Mouse (Mus musculus) liver, embryonic 11.5 days (tissue): ENCODE data around the gene Sin3a. TPM values are rescaled to one million over a fixed set of nuclear protein-coding genes. Genes with fewer than 3 reads are reported as not detected.
A peak's percentile ranks its signal among the peaks of the same experiment; 100 is the strongest.

Experiments
- ATAC-seq: fragments of 200-750 bp; cut with Nextera tagmentation; replicated peaks from 2 replicates; pipeline ENCODE4 v1.8.0; 2017; ENCODE audit warnings: moderate number of reproducible peaks, mild to moderate bottlenecking, moderate TSS enrichment, moderate library complexity; ENCODE audit not compliant: low FRiP score
- DNase-seq: peaks from one replicate; pipeline ENCODE4 v3.0.0-alpha.2; 2017; ENCODE audit warnings: low spot score
- H3K27ac ChIP-seq: fragments of 300-500 bp; sonication (generic); 2 replicates; pipeline ENCODE4 v1.5.1; 2014; ENCODE audit warnings: mild to moderate bottlenecking, low read depth, low read length, control low read depth
- H3K27me3 ChIP-seq: fragments of 300-500 bp; sonication (generic); replicated peaks from 2 replicates; pipeline ENCODE4 v1.6.1; 2014; ENCODE audit warnings: low read length, mixed read lengths; ENCODE audit not compliant: control insufficient read depth, insufficient read depth
- H3K36me3 ChIP-seq: fragments of 300-500 bp; sonication (generic); 2 replicates; pipeline ENCODE4 v1.6.1; 2014; ENCODE audit warnings: mild to moderate bottlenecking, low read length, moderate library complexity, mixed read lengths; ENCODE audit not compliant: control insufficient read depth, insufficient read depth
- H3K4me1 ChIP-seq: fragments of 300-500 bp; sonication (generic); replicated peaks from 2 replicates; pipeline ENCODE4 v1.6.1; 2014; ENCODE audit warnings: low read length, mixed read lengths; ENCODE audit not compliant: control insufficient read depth, insufficient read depth
- H3K4me2 ChIP-seq: fragments of 300-500 bp; sonication (generic); 2 replicates; pipeline ENCODE4 v1.6.1; 2014; ENCODE audit warnings: mild to moderate bottlenecking, control low read depth, moderate library complexity
- H3K4me3 ChIP-seq: fragments of 300-500 bp; sonication (generic); 2 replicates; pipeline ENCODE4 v1.5.1; 2014; ENCODE audit warnings: low read depth, low read length, control low read depth
- H3K9ac ChIP-seq: fragments of 300-500 bp; sonication (generic); 2 replicates; pipeline ENCODE4 v1.6.1; 2014; ENCODE audit warnings: low read depth, low read length, control low read depth
- H3K9me3 ChIP-seq: fragments of 300-500 bp; sonication (generic); 2 replicates; pipeline ENCODE4 v1.6.1; 2016; ENCODE audit warnings: low read length, inconsistent platforms, mixed read lengths; ENCODE audit not compliant: control insufficient read depth
- WGBS: fragments of 180-500 bp; shearing (Covaris S2); extraction: QIAGEN DNeasy Blood & Tissue Kit; methylation state at CpG from one replicate; pipeline ENCODE4 v1.1.7; 2014; 5-methylcytosine and 5-hydroxymethylcytosine counted together
- polyA plus RNA-seq: library from polyadenylated mRNA; unstranded; fragments of >200 nt; fragmentation: Nextera tagmentation; extraction: Ambion mirVana; gene quantifications from 2 replicates; pipeline ENCODE4 v1.2.1, GENCODE M21; 2014

The Sin3a gene
- polyA plus RNA-seq, 1 experiment from 2014 or later, result 37.1 TPM

GRCm38 (mm10) chr9:57117261-57117755, 45.5 kb downstream of the Sin3a start:
- Histone ChIP-seq H3K36me3 (peaks cover 56% of the 10 kb centered on the region), H3K4me1 (no peaks in the 10 kb centered on the region), H3K27me3 (no peaks in the 10 kb centered on the region), H3K4me3 (no peak overlapping the region), H3K9me3 (no peaks in the 10 kb centered on the region), H3K4me2 (no peak overlapping the region), H3K27ac (no peak overlapping the region), H3K9ac (no peak overlapping the region)
- DNase-seq (no peak), ATAC-seq (no peak)
- 96% methylated on average over 13 of the region's 13 CpGs for WGBS

DNA sequence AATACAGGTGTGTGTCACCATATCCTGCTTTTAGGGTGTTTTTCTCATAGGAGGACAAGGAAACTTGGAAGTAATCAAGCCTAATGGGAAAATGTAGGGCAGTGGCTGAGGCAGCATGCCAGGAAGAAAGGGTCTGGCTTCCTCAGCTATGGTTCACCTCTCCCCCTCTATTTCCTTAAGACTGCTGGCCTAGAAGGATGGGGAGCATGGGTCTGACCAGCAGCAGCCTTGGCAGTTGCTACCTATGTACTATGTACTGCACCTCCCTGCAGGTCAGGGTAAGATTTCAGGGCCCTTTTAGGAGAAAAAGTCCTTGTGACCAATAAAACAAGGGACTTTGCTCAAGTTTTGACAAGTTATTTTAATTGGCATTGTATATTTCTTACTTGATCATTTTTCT, 57.8 kb downstream of the Sin3a start:
- H3K4me1 ChIP-seq, result 0 out of 2 replicates have a peak, but pooled peaks cover 7% of the 10 kb centered on the region
- ATAC-seq, result no peak
- H3K36me3 ChIP-seq, result peaks cover 17% of the 10 kb centered on the region
- H3K9ac ChIP-seq, result no peak overlapping the region; the same call in 1 of the 2 replicates
- no peak overlapping the region for H3K27ac ChIP-seq
- peak overlapping the region; percentile 74 for H3K4me3 ChIP-seq
- no peak for DNase-seq
- peak overlapping the region; percentile 86 for H3K4me2 ChIP-seq
- H3K27me3 ChIP-seq, result no peaks in the 10 kb centered on the region
- H3K9me3 ChIP-seq, result no peaks in the 10 kb centered on the region

GRCm38 (mm10) chr9:57130577-57131433, 59.0 kb downstream of the Sin3a start, which contains the start of gene Man2c1:
Gene Man2c1 (plus strand): TSS chr9:57130690.
- H3K27me3 ChIP-seq, result no peaks in the 10 kb centered on the region
- peaks cover 12% of the 10 kb centered on the region for H3K36me3 ChIP-seq
- H3K27ac ChIP-seq, result peak within 1 kb of the TSS; percentile 98
- under 1% methylated on average over 58 of the region's 58 CpGs for WGBS
- peak; percentile 90 for ATAC-seq
- H3K4me2 ChIP-seq, result peak within 1 kb of the TSS; percentile 86
- H3K4me1 ChIP-seq, result 0 out of 2 replicates have a peak, but pooled peaks cover 7% of the 10 kb centered on the region
- peak within 1 kb of the TSS; percentile 74 for H3K4me3 ChIP-seq
- H3K9me3 ChIP-seq, result no peaks in the 10 kb centered on the region
- H3K9ac ChIP-seq, result peak within 1 kb of the TSS; percentile 86
- DNase-seq, result peak; percentile 88

GRCm38 (mm10) chr9:57137246-57137645, 65.4 kb downstream of the Sin3a start:
- Histone ChIP-seq H3K4me3 (no peak overlapping the region), H3K4me2 (no peak overlapping the region), H3K36me3 (peaks cover 26% of the 10 kb centered on the region; the same call in 1 of the 2 replicates), H3K9ac (no peak overlapping the region), H3K4me1 (no peaks in the 10 kb centered on the region), H3K27me3 (no peaks in the 10 kb centered on the region), H3K9me3 (no peaks in the 10 kb centered on the region), H3K27ac (no peak overlapping the region)
- no peak for ATAC-seq
- DNase-seq, result no peak
- 81% methylated on average over 6 of the region's 6 CpGs for WGBS

DNA sequence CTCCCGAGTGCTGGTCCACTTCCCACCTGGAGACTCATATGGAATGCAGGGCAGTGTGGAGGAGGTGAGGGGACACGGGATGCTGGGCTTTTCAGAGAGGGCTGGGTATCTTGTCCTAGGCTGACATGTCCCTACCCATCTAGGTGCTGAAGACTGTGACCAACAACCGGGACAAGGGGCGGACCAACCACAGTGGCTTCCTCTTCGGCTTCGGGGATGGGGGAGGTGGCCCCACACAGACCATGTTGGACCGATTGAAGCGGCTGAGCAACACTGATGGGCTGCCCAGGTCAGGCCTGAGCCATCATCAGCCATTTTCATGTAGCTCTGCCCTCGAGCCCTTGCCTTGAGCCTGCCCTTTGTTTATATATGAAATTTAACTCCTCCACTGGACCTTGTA, 65.9 kb downstream of the Sin3a start:
- peaks cover 26% of the 10 kb centered on the region; the same call in 1 of the 2 replicates for H3K36me3 ChIP-seq
- H3K4me3 ChIP-seq, result no peak overlapping the region
- H3K27me3 ChIP-seq, result no peaks in the 10 kb centered on the region
- H3K9ac ChIP-seq, result no peak overlapping the region
- no peak overlapping the region for H3K4me2 ChIP-seq
- no peaks in the 10 kb centered on the region for H3K9me3 ChIP-seq
- no peak overlapping the region for H3K27ac ChIP-seq
- DNase-seq, result no peak
- no peak for ATAC-seq
- 89% methylated on average over 9 of the region's 9 CpGs for WGBS
- H3K4me1 ChIP-seq, result no peaks in the 10 kb centered on the region

DNA sequence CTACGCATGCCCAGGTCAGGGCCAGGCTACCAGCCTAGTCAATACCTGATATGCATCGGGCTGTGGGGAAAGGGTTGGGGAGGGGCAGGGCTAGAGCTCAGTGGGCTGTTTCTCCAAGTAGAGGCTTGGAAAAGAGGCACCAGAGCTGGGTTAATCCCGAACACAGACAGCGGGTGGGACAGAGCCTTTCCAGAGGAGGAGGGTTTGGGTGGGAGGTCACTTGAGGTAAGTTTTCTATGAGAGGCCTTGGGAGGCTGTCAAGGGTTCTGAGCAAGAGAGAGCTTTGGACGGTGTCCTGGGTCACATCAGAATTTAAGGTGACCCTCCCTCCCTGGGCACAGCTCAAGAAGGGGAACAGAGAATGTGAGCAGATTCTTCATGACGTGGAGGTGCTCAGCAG, 66.7 kb downstream of the Sin3a start:
- Histone ChIP-seq H3K27me3 (no peaks in the 10 kb centered on the region), H3K4me2 (no peak overlapping the region), H3K9me3 (no peaks in the 10 kb centered on the region), H3K36me3 (peaks cover 26% of the 10 kb centered on the region; the same call in 1 of the 2 replicates), H3K4me1 (no peaks in the 10 kb centered on the region), H3K27ac (no peak overlapping the region), H3K4me3 (no peak overlapping the region), H3K9ac (no peak overlapping the region)
- no peak for ATAC-seq
- 93% methylated on average over 6 of the region's 6 CpGs for WGBS
- no peak for DNase-seq

DNA sequence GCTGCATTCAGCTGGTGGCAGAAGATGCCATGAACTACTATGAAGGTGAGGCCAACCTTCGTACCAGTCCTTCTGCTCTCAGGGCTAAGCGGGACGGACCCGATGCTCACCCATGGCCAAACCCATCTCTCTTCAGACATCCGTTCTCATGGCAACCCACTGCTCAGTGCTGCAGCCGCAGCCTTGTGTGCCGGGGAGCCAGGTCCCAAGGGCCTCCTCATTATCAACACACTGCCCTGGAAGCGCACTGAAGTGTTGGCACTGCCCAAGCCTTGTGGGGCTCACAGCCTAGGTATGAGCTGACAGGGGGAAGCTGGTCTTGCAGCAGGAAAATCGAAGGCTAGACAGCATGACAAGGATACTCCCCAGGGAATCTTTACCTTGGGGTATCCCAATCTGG, 67.3 kb downstream of the Sin3a start:
- 89% methylated on average over 9 of the region's 9 CpGs for WGBS
- ATAC-seq (no peak), DNase-seq (no peak)
- H3K4me1 ChIP-seq, result no peaks in the 10 kb centered on the region
- H3K9ac ChIP-seq, result no peak overlapping the region
- H3K27ac ChIP-seq, result no peak overlapping the region
- H3K4me2 ChIP-seq, result no peak overlapping the region
- H3K27me3 ChIP-seq, result no peaks in the 10 kb centered on the region
- peaks cover 26% of the 10 kb centered on the region; the same call in 1 of the 2 replicates for H3K36me3 ChIP-seq
- no peak overlapping the region for H3K4me3 ChIP-seq
- H3K9me3 ChIP-seq, result no peaks in the 10 kb centered on the region

DNA sequence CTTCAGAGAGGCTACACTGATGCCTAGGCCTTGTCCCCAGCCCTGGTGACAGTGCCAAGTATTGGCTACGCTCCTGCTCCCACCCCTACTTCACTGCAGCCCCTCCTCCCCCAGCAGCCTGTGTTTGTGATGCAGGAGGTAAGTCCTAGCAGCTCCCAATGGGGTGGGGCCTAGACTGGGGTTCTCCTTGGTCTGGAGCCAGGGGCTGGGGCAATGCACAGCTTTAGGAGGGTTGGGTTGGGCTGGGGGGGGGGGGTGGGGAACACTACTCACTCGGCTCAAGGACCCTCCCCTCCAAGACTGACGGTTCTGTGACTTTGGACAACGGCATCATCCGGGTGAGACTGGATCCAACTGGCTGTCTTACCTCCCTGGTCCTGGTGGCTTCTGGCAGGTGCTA, 67.7 kb downstream of the Sin3a start:
- WGBS, result 91% methylated on average over 5 of the region's 5 CpGs
- H3K4me3 ChIP-seq, result no peak overlapping the region
- no peak for ATAC-seq
- H3K9me3 ChIP-seq, result no peaks in the 10 kb centered on the region
- no peak for DNase-seq
- H3K4me2 ChIP-seq, result no peak overlapping the region
- H3K27me3 ChIP-seq, result no peaks in the 10 kb centered on the region
- H3K4me1 ChIP-seq, result no peaks in the 10 kb centered on the region
- H3K27ac ChIP-seq, result no peak overlapping the region
- no peak overlapping the region for H3K9ac ChIP-seq
- H3K36me3 ChIP-seq, result peaks cover 26% of the 10 kb centered on the region; the same call in 1 of the 2 replicates
